In genomic region chr12:76405971-76406370, GRCm38 (mm10) we compare ENCODE assay signal across 9 mouse cellular contexts. TPM values are rescaled to one million over a fixed set of nuclear protein-coding genes. Genes with fewer than 3 reads are reported as not detected.
A peak's percentile ranks its signal among the peaks of the same experiment; 100 is the strongest.
DNase-seq lines count a peak whose midpoint lies in the region; ATAC-seq lines count a peak whose summit lies in the region.
"Had no signal": no experiment of that assay in that cellular context is flagged by ENCODE, and none has a peak within 500 bp of the region (broad histone marks: within the 10 kb centered on the region; RNA-seq: fewer than 3 reads in every experiment).

No protein-coding gene starts in this region.

- DNase-seq in kidney, adult 18-20 months = peak; percentile 7
- no peak for DNase-seq in kidney, adult 9 months
- peak; percentile 34 for DNase-seq in ZHBTc4 (ENCODE audit: low read depth, low spot score)
- DNase-seq in kidney, postnatal 14 days = peak; percentile 10
- DNase-seq in ovary, postnatal 10 days (ENCODE audit: low spot score) = no peak
- no peak for DNase-seq in cerebellum, postnatal 36 days

- peak overlapping the region; percentile 71 for H3K4me3 ChIP-seq in forebrain, embryonic 15.5 days
- H3K4me3 ChIP-seq in neural tube, embryonic 13.5 days = peak overlapping the region; percentile 57
- H3K4me3 ChIP-seq: myocyte had no signal

- 3% methylated on average over 23 of the region's 23 CpGs for WGBS in forebrain, embryonic 15.5 days
- WGBS in neural tube, embryonic 13.5 days = 4% methylated on average over 23 of the region's 23 CpGs

- no peaks in the 10 kb centered on the region for H3K9me3 ChIP-seq in forebrain, embryonic 15.5 days
- no peaks in the 10 kb centered on the region for H3K9me3 ChIP-seq in neural tube, embryonic 13.5 days

- H3K4me2 ChIP-seq in forebrain, embryonic 15.5 days (replicated peaks) = peak overlapping the region; percentile 75
- H3K4me2 ChIP-seq in neural tube, embryonic 13.5 days = peak overlapping the region; percentile 77

- H3K27ac ChIP-seq in forebrain, embryonic 15.5 days (replicated peaks) = no peak overlapping the region
- H3K27ac ChIP-seq in neural tube, embryonic 13.5 days (replicated peaks) = no peak overlapping the region

- ATAC-seq in forebrain, embryonic 15.5 days (replicated peaks) = no peak
- no peak for ATAC-seq in neural tube, embryonic 13.5 days (ENCODE audit: low read depth)

- H3K4me1 ChIP-seq in forebrain, embryonic 15.5 days = peaks cover 27% of the 10 kb centered on the region
- H3K4me1 ChIP-seq in neural tube, embryonic 13.5 days (replicated peaks) = peaks cover 27% of the 10 kb centered on the region

- no peaks in the 10 kb centered on the region for H3K36me3 ChIP-seq in forebrain, embryonic 15.5 days
- H3K36me3 ChIP-seq in neural tube, embryonic 13.5 days = no peaks in the 10 kb centered on the region

- no peak overlapping the region for H3K9ac ChIP-seq in forebrain, embryonic 15.5 days (replicated peaks)
- no peak overlapping the region for H3K9ac ChIP-seq in neural tube, embryonic 13.5 days

- H3K27me3 ChIP-seq in forebrain, embryonic 15.5 days = peaks cover 46% of the 10 kb centered on the region
- H3K27me3 ChIP-seq in neural tube, embryonic 13.5 days = peaks cover 62% of the 10 kb centered on the region

RNA-seq across cellular contexts. Expression of gene Hspa2, which starts 2.0 kb away (rescaled TPM):
- 4.5 and 5.7 TPM in 2 replicates for polyA plus RNA-seq in forebrain, embryonic 15.5 days (2015; fragmentation: Nextera tagmentation; extraction: Ambion mirVana)
- 4.6 and 6.1 TPM in 2 replicates for polyA plus RNA-seq in neural tube, embryonic 13.5 days (2015; fragmentation: Nextera tagmentation; extraction: Ambion mirVana)

RNA-seq across cellular contexts. Expression of gene Ppp1r36, which starts 11.4 kb away (rescaled TPM):
- 1.2 TPM in 2 replicates for polyA plus RNA-seq in forebrain, embryonic 15.5 days (2015; fragmentation: Nextera tagmentation; extraction: Ambion mirVana)
- 0.17 and 1.2 TPM in 2 replicates for polyA plus RNA-seq in neural tube, embryonic 13.5 days (2015; fragmentation: Nextera tagmentation; extraction: Ambion mirVana)
- polyA plus RNA-seq: myocyte had no signal

RNA-seq across cellular contexts. Expression of gene Zbtb1, which starts 35.9 kb away (rescaled TPM):
- polyA plus RNA-seq in forebrain, embryonic 15.5 days (2015; fragmentation: Nextera tagmentation; extraction: Ambion mirVana) = 4.5 TPM in 2 replicates
- 4.7 and 5.1 TPM in 2 replicates for polyA plus RNA-seq in neural tube, embryonic 13.5 days (2015; fragmentation: Nextera tagmentation; extraction: Ambion mirVana)

RNA-seq across cellular contexts. Expression of gene Zbtb25, which starts 36.6 kb away (rescaled TPM):
- polyA plus RNA-seq in forebrain, embryonic 15.5 days (2015; fragmentation: Nextera tagmentation; extraction: Ambion mirVana) = 16.2 and 19.0 TPM in 2 replicates
- polyA plus RNA-seq in neural tube, embryonic 13.5 days (2015; fragmentation: Nextera tagmentation; extraction: Ambion mirVana) = 15.6 and 18.2 TPM in 2 replicates

Comparison
In these comparisons a context has a peak if more than half of its experiments do, and no peak if none do; other contexts are left out.
1. DNase-seq: peak in kidney, adult 18-20 months (single experiment), ZHBTc4 (single experiment) and kidney, postnatal 14 days (single experiment); none in kidney, adult 9 months (single experiment), ovary, postnatal 10 days (single experiment) and cerebellum, postnatal 36 days (0 of 2).